Mouse (Mus musculus) spleen, adult 2 months (tissue): Measurements from ENCODE around the gene Rnpc3.

Experiments used
- CTCF ChIP-seq: fragments of 200-500 bp; IDR thresholded peaks from 2 replicates; pipeline ENCODE4 v1.5.1; 2011; ENCODE audit warnings: mild to moderate bottlenecking, inconsistent platforms; ENCODE audit not compliant: insufficient read depth, insufficient read length, insufficient replicate concordance; ENCODE audit errors: extremely low read depth
- POLR2A ChIP-seq: fragments of 200-500 bp; IDR thresholded peaks from 2 replicates; pipeline ENCODE4 v1.6.1; 2011; ENCODE audit warnings: low read depth, low read length, inconsistent platforms

DNA sequence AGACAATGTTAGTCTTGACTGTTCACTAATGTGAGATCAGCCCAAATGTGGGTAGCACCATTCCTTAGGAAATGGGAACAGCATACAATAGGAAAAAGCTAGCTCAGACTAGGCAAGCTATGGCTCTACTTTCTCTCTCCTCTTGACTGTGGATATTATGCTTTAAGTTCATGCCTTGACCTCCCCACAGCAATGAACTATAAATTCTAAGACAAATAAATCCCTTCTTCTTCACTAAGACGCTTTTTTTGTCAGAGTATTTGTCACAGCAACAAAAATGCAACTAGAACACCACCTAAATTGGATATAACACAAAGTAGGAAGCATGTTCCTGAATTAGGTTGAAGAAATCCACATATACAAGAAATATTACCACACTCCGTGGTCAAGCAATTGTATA lies 23.4 kb downstream of the Rnpc3 start, which contains the start of gene Amy1:
- TF ChIP-seq CTCF (no peak), POLR2A (no peak)
